Mouse (Mus musculus) retina, adult 2 months (tissue): Measurements from ENCODE around the gene Txndc9.

Source experiments
- DNase-seq: peaks from one replicate; pipeline ENCODE4 v3.0.0-alpha.2; 2012; ENCODE audit warnings: low read depth, low spot score

Txndc9 gene

GRCm38 (mm10) chr1:37997867-37998266 lies at the start of gene Txndc9, which contains the start of gene Eif5b:
TSS of gene Txndc9 (minus strand) at chr1:37997893.
TSS of gene Eif5b (plus strand) at chr1:37998010.
- peak; percentile 84 for DNase-seq

- no peak for DNase-seq
Observed at GRCm38 (mm10) chr1:38038898-38039297, 41.2 kb upstream of the Txndc9 start.

- DNase-seq = no peak
Observed at GRCm38 (mm10) chr1:38037375-38037774, 39.7 kb upstream of the Txndc9 start.

- DNase-seq = no peak
Observed at GRCm38 (mm10) chr1:38035521-38035920, 37.8 kb upstream of the Txndc9 start.

GRCm38 (mm10) chr1:38031391-38031790 lies 33.7 kb upstream of the Txndc9 start:
- DNase-seq = no peak

GRCm38 (mm10) chr1:38027301-38027700 lies 29.6 kb upstream of the Txndc9 start:
- no peak for DNase-seq

GRCm38 (mm10) chr1:38014551-38015203 lies 17.0 kb upstream of the Txndc9 start:
- DNase-seq = no peak

GRCm38 (mm10) chr1:38012509-38012908 lies 14.8 kb upstream of the Txndc9 start:
- no peak for DNase-seq

- DNase-seq = no peak
Observed at GRCm38 (mm10) chr1:38012104-38012503, 14.4 kb upstream of the Txndc9 start.

- DNase-seq = no peak
Observed at GRCm38 (mm10) chr1:38011647-38012046, 14.0 kb upstream of the Txndc9 start.

- DNase-seq = no peak
Observed at GRCm38 (mm10) chr1:38006741-38007140, 9.0 kb upstream of the Txndc9 start.

GRCm38 (mm10) chr1:38003046-38003445 lies 5.4 kb upstream of the Txndc9 start:
- DNase-seq = no peak

GRCm38 (mm10) chr1:38001956-38002355 lies 4.3 kb upstream of the Txndc9 start:
- no peak for DNase-seq

- DNase-seq = no peak
Observed at GRCm38 (mm10) chr1:38000844-38001243, 3.2 kb upstream of the Txndc9 start.

GRCm38 (mm10) chr1:37999552-37999951 lies 1.9 kb upstream of the Txndc9 start:
- DNase-seq = no peak

GRCm38 (mm10) chr1:37998371-37999199 lies 892 bp upstream of the Txndc9 start:
- no peak for DNase-seq

- peak; percentile 96 for DNase-seq
Observed at GRCm38 (mm10) chr1:37996877-37997484, 712 bp downstream of the Txndc9 start.

- DNase-seq = no peak
Observed at GRCm38 (mm10) chr1:37996226-37996625, 1.5 kb downstream of the Txndc9 start.

- DNase-seq = no peak
Observed at GRCm38 (mm10) chr1:37987856-37988255, 9.8 kb downstream of the Txndc9 start.

GRCm38 (mm10) chr1:37985764-37986323 lies 11.8 kb downstream of the Txndc9 start:
- DNase-seq = no peak

- no peak for DNase-seq
Observed at GRCm38 (mm10) chr1:37984326-37984725, 13.4 kb downstream of the Txndc9 start.

- no peak for DNase-seq
Observed at GRCm38 (mm10) chr1:37977303-37977702, 20.4 kb downstream of the Txndc9 start.
